Mouse (Mus musculus): Measurements from ENCODE around the gene Shc1. TPM values are rescaled to one million over a fixed set of nuclear protein-coding genes. Genes with fewer than 3 reads are reported as not detected.

The Shc1 gene
- total RNA-seq, 2 experiments from 2014 or later, result 20.2 TPM

- no peak for DNase-seq
- intact Hi-C loops (cut with DNase I), result loop anchor here (5.0 kb wide), 1 partner anchor 43 kb away; the partner anchor contains the start of gene Zbtb7b
Observed at GRCm38 (mm10) chr3:89435041-89435440, 16.8 kb downstream of the Shc1 start.

GRCm38 (mm10) chr3:89436176-89437113, 18.2 kb downstream of the Shc1 start, which contains the start of gene Pbxip1:
Gene Pbxip1 (plus strand): TSS chr3:89436706.
- DNase-seq, result peak; percentile 57 to 63
- intact Hi-C loops (cut with DNase I), result loop anchor here (5.0 kb wide), 1 partner anchor 44 kb away; the partner anchor contains the start of gene Zbtb7b

- intact Hi-C loops (cut with DNase I), result loop anchor here (5.0 kb wide), 1 partner anchor 45 kb away; the partner anchor contains the start of gene Zbtb7b
- DNase-seq, result no peak
Observed at GRCm38 (mm10) chr3:89437269-89437668, 19.0 kb downstream of the Shc1 start.

GRCm38 (mm10) chr3:89440691-89441090, 22.4 kb downstream of the Shc1 start:
- intact Hi-C loops (cut with DNase I), result no loop called here
- DNase-seq, result peak; percentile 59 to 64

- DNase-seq, result peak in 1 of 2 experiments; percentile 46
Observed at GRCm38 (mm10) chr3:89448720-89449537, 30.7 kb downstream of the Shc1 start.

GRCm38 (mm10) chr3:89449541-89449940, 31.3 kb downstream of the Shc1 start:
- intact Hi-C loops (cut with DNase I), result no loop called here
- peak; percentile 63 to 64 for DNase-seq

More at GRCm38 (mm10) chr3:89448720-89449537, 30.7 kb downstream of the Shc1 start:
- intact Hi-C loops (cut with DNase I), result no loop called here

GRCm38 (mm10) chr3:89451916-89452315, 33.7 kb downstream of the Shc1 start:
- DNase-seq, result no peak
- intact Hi-C loops (cut with DNase I), result no loop called here

- intact Hi-C loops (cut with DNase I), result no loop called here
- no peak for DNase-seq
Observed at GRCm38 (mm10) chr3:89454401-89455177, 36.3 kb downstream of the Shc1 start, which contains the start of gene Pmvk. Gene Pmvk (plus strand): TSS chr3:89454541.

- DNase-seq, result peak in 1 of 2 experiments; percentile 5
- intact Hi-C loops (cut with DNase I), result loop anchor here (2.0 kb wide), 1 partner anchor 29 kb away; no protein-coding TSS in a partner anchor
Observed at GRCm38 (mm10) chr3:89455786-89456285, 37.6 kb downstream of the Shc1 start.

GRCm38 (mm10) chr3:89456726-89457665, 38.8 kb downstream of the Shc1 start:
- peak; percentile 49 to 56 for DNase-seq

GRCm38 (mm10) chr3:89458372-89458964, 40.2 kb downstream of the Shc1 start:
- DNase-seq, result no peak
- intact Hi-C loops (cut with DNase I), result no loop called here

More at GRCm38 (mm10) chr3:89456726-89457665, 38.8 kb downstream of the Shc1 start:
- intact Hi-C loops (cut with DNase I), result loop anchor here (2.0 kb wide), 1 partner anchor 28 kb away; no protein-coding TSS in a partner anchor

GRCm38 (mm10) chr3:89458965-89459807, 40.9 kb downstream of the Shc1 start:
- intact Hi-C loops (cut with DNase I), result no loop called here
- peak; percentile 82 to 90 for DNase-seq

GRCm38 (mm10) chr3:89468268-89468667, 50.0 kb downstream of the Shc1 start:
- no peak for DNase-seq
- intact Hi-C loops (cut with DNase I), result loop anchor here (5.0 kb wide), 1 partner anchor 146 kb away; the partner anchor contains the start of gene Efna3

- no peak for DNase-seq
- intact Hi-C loops (cut with DNase I), result no loop called here
Observed at GRCm38 (mm10) chr3:89472280-89472679, 54.0 kb downstream of the Shc1 start.

GRCm38 (mm10) chr3:89473838-89474237, 55.6 kb downstream of the Shc1 start:
- intact Hi-C loops (cut with DNase I), result no loop called here
- no peak for DNase-seq

- intact Hi-C loops (cut with DNase I), result no loop called here
- no peak for DNase-seq
Observed at GRCm38 (mm10) chr3:89479055-89479454, 60.8 kb downstream of the Shc1 start.

All from gastrocnemius, postnatal 36 days (tissue).